Mouse (Mus musculus) cerebellum, postnatal 36 days (tissue): ENCODE results near the gene Rbmx2.

ENCODE experiments used
- DNase-seq, 2 experiments: peaks; one replicate each; pipeline ENCODE4 v3.0.0; 2021 to 2022; ENCODE audit warnings: mixed read lengths in 2 of 2

The Rbmx2 gene

GRCm38 (mm10) chrX:48694864-48695371 lies at the start of gene Rbmx2:
Gene Rbmx2, plus strand, starts transcription at chrX:48695004.
- DNase-seq, result peak; percentile 86 to 90

- peak in 1 of 2 experiments; percentile 1 for DNase-seq
These were observed 28.0 kb upstream of the Rbmx2 start for GRCm38 (mm10) chrX:48666807-48667206.

GRCm38 (mm10) chrX:48669588-48669987 lies 25.2 kb upstream of the Rbmx2 start:
- DNase-seq, result no peak

GRCm38 (mm10) chrX:48671714-48672113 lies 23.1 kb upstream of the Rbmx2 start:
- DNase-seq, result no peak

DNA sequence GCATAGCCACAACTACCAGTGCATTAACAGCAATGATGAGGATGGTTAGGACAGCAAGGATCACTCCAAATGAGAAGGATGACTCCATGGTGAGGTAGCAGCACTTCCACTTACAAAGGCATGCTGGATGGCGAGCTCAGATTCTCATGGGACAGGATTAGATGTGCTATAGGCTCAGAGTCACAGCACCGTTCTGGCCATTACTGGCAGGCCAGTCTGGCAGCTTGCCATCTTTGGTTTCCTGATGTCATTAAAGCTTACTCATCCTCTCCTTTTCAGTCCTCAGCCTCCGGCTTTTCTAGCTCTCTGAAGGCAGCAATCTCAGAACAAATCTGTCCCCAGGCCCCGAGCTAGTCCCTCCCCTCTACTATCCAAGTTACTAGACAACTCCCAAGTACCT lies 20.6 kb upstream of the Rbmx2 start, which contains the start of gene Gpr119:
TSS of gene Gpr119 (minus strand) at position 308 of the 400 bp plus-strand sequence.
- peak in 1 of 2 experiments; percentile 2 for DNase-seq

- peak; percentile 28 to 53 for DNase-seq
These were observed 11.4 kb upstream of the Rbmx2 start for GRCm38 (mm10) chrX:48683451-48683850.

DNA sequence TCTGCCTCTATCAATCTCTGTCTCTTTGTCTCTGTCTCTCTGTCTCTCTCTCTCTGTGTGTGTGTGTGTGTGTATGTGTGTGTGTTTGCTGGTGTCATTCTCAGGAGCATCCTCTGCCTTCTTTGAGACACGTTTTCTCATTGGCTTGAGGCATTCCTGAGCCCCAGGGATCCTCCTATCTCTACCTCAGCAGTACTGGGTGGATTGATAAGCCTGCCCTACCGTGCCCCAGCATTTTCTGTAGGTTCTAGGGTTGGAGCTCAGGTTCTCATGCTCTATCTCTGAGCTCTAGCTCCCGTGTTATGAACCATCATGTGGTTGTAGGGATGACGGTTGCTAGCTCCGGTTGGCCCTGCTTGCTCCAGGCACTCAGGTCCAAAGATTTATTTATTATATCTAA lies 10.9 kb upstream of the Rbmx2 start:
- DNase-seq, result no peak

- no peak for DNase-seq
These were observed 344 bp upstream of the Rbmx2 start for GRCm38 (mm10) chrX:48694460-48694859.

GRCm38 (mm10) chrX:48709701-48710100 lies 14.9 kb downstream of the Rbmx2 start:
- no peak for DNase-seq

DNA sequence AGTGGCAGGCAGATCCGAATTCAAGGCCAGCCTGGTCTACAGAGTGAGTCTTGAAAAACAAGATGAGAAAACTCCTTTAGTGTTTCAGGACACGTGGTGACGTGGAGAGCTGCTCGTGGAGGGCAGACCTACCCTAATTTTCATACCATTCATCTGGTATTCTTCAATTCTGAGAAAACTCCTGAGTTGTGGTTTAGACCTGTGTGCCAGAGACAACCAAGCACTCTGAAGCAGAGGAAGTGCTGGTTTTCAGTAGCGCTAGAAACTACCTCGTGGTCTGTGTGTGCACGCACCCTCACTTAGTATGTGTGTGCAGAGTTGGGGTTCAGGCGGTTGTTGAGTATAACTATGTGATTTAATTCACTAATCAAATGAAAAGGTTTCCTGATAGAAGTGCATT lies 18.0 kb downstream of the Rbmx2 start:
- DNase-seq, result no peak

DNA sequence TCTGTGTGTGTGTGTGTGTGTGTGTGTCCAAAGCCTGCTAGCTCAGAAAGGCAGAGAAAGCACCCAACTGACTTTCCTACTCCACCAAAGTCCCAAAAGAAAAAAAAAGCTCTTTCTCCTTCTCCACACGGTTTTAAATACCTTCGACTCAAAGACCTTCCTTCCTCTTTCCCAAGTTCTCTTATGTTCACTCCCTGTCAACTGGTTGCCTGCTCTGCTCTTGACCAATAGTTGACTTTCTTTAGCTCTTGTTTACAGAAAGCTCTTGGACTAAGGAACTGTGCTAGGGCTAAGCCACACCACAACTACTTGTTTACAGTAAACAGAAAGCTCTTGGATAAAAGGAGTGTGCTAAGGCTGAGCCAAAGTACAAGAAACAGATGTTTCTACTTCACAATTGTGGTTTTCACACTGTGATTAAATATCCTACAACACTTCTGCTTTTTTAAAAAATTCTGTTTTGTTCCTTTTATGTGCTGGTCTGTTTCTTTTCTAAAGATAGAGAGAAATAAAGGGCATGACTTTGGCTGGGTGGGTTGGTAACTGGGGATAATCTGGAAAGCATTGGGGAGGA lies 60.0 kb downstream of the Rbmx2 start:
- no peak for DNase-seq
